Mouse (Mus musculus) spleen, embryonic (tissue): ENCODE measurements around the gene Rtn4rl1.

Experiments used
- CTCF ChIA-PET: fragments of 350-600 bp; sonication (Branson Sonifier 250); formaldehyde crosslinking; loops from one replicate; lab custom pipeline; 2022; lab: Charles Lee

Rtn4rl1 gene

GRCm38 (mm10) chr11:75193256-75194071 lies at the start of gene Rtn4rl1:
Gene Rtn4rl1, plus strand, starts transcription at chr11:75193783.
- CTCF ChIA-PET = interaction anchor here (0.5 to 0.6 kb wide), 2 partner anchors 13 to 242 kb away, joined by 3 to 4 read pairs; no protein-coding TSS in a partner anchor

GRCm38 (mm10) chr11:75145841-75146240 lies 47.7 kb upstream of the Rtn4rl1 start:
- CTCF ChIA-PET = no interaction called here

- CTCF ChIA-PET = no interaction called here
These were observed 46.3 kb upstream of the Rtn4rl1 start for GRCm38 (mm10) chr11:75147106-75147845.

- CTCF ChIA-PET = no interaction called here
These were observed 45.8 kb upstream of the Rtn4rl1 start for GRCm38 (mm10) chr11:75147846-75148168.

- CTCF ChIA-PET = interaction anchor here (0.6 kb wide), 1 partner anchor 198 kb away, joined by 3 read pairs; no protein-coding TSS in a partner anchor
These were observed 45.1 kb upstream of the Rtn4rl1 start for GRCm38 (mm10) chr11:75148332-75149035.

GRCm38 (mm10) chr11:75150346-75150745 lies 43.2 kb upstream of the Rtn4rl1 start:
- CTCF ChIA-PET = no interaction called here

GRCm38 (mm10) chr11:75152603-75153557 lies 40.7 kb upstream of the Rtn4rl1 start:
- CTCF ChIA-PET = no interaction called here

- CTCF ChIA-PET = interaction anchor here (0.7 kb wide), 1 partner anchor 278 kb away, joined by 4 read pairs; no protein-coding TSS in a partner anchor
These were observed 39.5 kb upstream of the Rtn4rl1 start for GRCm38 (mm10) chr11:75154053-75154585.

GRCm38 (mm10) chr11:75155985-75156384 lies 37.6 kb upstream of the Rtn4rl1 start:
- CTCF ChIA-PET = no interaction called here

GRCm38 (mm10) chr11:75156416-75156815 lies 37.2 kb upstream of the Rtn4rl1 start:
- CTCF ChIA-PET = no interaction called here

- CTCF ChIA-PET = interaction anchor here (0.5 to 1.2 kb wide), 3 partner anchors 13 to 74 kb away, joined by 3 to 4 read pairs (median 3); partner anchors contain the start of gene Hic1
These were observed 36.5 kb upstream of the Rtn4rl1 start for GRCm38 (mm10) chr11:75157037-75157436.

- CTCF ChIA-PET = interaction anchor here (0.7 to 1.2 kb wide), 2 partner anchors 12 to 29 kb away, joined by 4 to 13 read pairs; partner anchors contain the start of gene Hic1
These were observed 35.7 kb upstream of the Rtn4rl1 start for GRCm38 (mm10) chr11:75157901-75158300.

GRCm38 (mm10) chr11:75158432-75158831 lies 35.2 kb upstream of the Rtn4rl1 start:
- CTCF ChIA-PET = interaction anchor here (1.2 kb wide), 1 partner anchor 11 kb away, joined by 4 read pairs; the partner anchor contains the start of gene Hic1

GRCm38 (mm10) chr11:75159564-75159963 lies 34.0 kb upstream of the Rtn4rl1 start:
- CTCF ChIA-PET = interaction anchor here (0.6 kb wide), 1 partner anchor 456 kb away, joined by 6 read pairs; no protein-coding TSS in a partner anchor

GRCm38 (mm10) chr11:75160954-75161353 lies 32.6 kb upstream of the Rtn4rl1 start:
- CTCF ChIA-PET = no interaction called here

GRCm38 (mm10) chr11:75161417-75162008 lies 32.1 kb upstream of the Rtn4rl1 start:
- CTCF ChIA-PET = no interaction called here

GRCm38 (mm10) chr11:75162591-75163080 lies 30.9 kb upstream of the Rtn4rl1 start:
- CTCF ChIA-PET = no interaction called here

GRCm38 (mm10) chr11:75163379-75163778 lies 30.2 kb upstream of the Rtn4rl1 start:
- CTCF ChIA-PET = no interaction called here

GRCm38 (mm10) chr11:75164051-75164450 lies 29.5 kb upstream of the Rtn4rl1 start:
- CTCF ChIA-PET = interaction anchor here (0.7 to 0.8 kb wide), 2 partner anchors 437 to 1088 kb away, joined by 3 to 5 read pairs; no protein-coding TSS in a partner anchor
